Mouse (Mus musculus) effector memory CD4-positive, alpha-beta T cell, adult 5 months (primary cell): ENCODE measurements around the gene Slc7a3. TPM values are rescaled to one million over a fixed set of nuclear protein-coding genes. Genes with fewer than 3 reads are reported as not detected.

Experiments used
- polyA plus RNA-seq: library from polyadenylated mRNA; unstranded; fragments of 100-300 nt; shearing (Covaris generic); gene quantifications from one replicate; pipeline ENCODE4 v1.2.1, GENCODE M21; 2017

The Slc7a3 gene
- polyA plus RNA-seq, result 0.55 TPM

DNA sequence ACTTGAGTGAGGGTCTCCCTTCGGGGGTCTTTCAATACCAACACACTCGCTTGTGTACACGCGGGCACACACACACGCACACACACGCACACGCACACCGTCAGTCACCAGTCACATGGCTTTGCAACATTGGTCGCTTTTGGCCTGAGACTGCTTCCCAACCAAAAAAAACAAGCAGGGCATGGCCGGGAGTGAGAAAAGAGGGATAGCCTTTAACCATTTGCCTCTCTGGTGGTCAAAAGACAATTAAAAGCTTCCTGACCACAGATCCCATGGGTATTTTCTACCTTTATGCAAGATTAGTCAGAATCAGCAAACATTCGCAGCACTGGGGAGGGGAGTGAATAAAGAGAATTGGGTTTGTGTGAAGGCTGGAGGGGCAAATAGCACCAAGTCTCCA lies at the start of gene Slc7a3:
Gene Slc7a3 (minus strand): TSS at position 101 of the 400 bp plus-strand sequence.

DNA sequence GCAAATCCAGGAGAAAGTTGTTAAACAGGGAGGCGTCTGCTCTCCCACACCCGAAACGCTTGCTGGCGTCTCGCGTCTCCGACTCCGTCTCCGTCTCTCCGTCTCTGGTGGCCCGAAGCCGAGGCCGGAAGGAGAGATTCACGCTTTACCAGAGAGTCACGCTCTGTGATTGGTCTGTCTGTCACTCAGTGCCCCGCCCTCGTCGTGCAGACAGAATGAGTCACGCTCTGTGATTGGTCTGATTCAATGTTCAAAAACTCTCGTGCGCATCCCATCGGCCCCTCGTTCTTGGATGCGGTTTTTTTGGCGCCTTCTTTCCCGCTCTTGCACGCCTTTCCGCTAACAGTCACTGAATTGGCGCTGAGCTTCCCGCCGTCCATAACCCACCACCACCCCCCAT lies 26.3 kb downstream of the Slc7a3 start, which contains the start of gene Tex11:
Gene Tex11 (minus strand): TSS at position 127 of the 400 bp plus-strand sequence.

Other genes with a start within 250 kb of the Slc7a3 start
- not detected for gene Tex11, start 26.4 kb downstream of the Slc7a3 start, polyA plus RNA-seq
- gene Snx12, start 136.5 kb upstream of the Slc7a3 start, polyA plus RNA-seq, result 56.4 TPM
- 2.0 TPM for gene Foxo4, start 168.5 kb upstream of the Slc7a3 start, polyA plus RNA-seq
- gene Gm614, start 178.0 kb upstream of the Slc7a3 start, polyA plus RNA-seq, result 2.5 TPM
- 1,479 TPM for gene Il2rg, start 182.2 kb upstream of the Slc7a3 start, polyA plus RNA-seq
- gene Gm20489, start 183.0 kb upstream of the Slc7a3 start, polyA plus RNA-seq, result 2.5 TPM
- gene Med12, start 188.0 kb upstream of the Slc7a3 start, polyA plus RNA-seq, result 76.5 TPM
- 0.05 TPM for gene Nlgn3, start 213.1 kb upstream of the Slc7a3 start, polyA plus RNA-seq